Mouse (Mus musculus): Measurements from ENCODE around the gene Fbll1.

GRCm38 (mm10) chr11:35801332-35801731 lies 2.6 kb upstream of the Fbll1 start:
- TF ChIP-seq CTCF (IDR thresholded peaks at IDR 0.05; ENCODE audit: low read depth, low read length) (no peak), POLR2A (IDR thresholded peaks at IDR 0.05; ENCODE audit: extremely low read depth, insufficient read depth, low read length) (no peak)

Data from liver, adult 2 months (tissue).